Mouse (Mus musculus): Measurements from ENCODE around the gene Adam15.

Gene Adam15

GRCm38 (mm10) chr3:89349869-89350501 lies at the start of gene Adam15:
TSS of gene Adam15 (minus strand) at chr3:89349996.
- DNase-seq (ENCODE audit: low read depth, low spot score): peak; percentile 65

GRCm38 (mm10) chr3:89396654-89397005 lies 46.8 kb upstream of the Adam15 start:
- DNase-seq (ENCODE audit: low read depth, low spot score): no peak

GRCm38 (mm10) chr3:89395806-89396653 lies 46.2 kb upstream of the Adam15 start:
- peak; percentile 71 for DNase-seq (ENCODE audit: low read depth, low spot score)

- no peak for DNase-seq (ENCODE audit: low read depth, low spot score)
These were observed 45.6 kb upstream of the Adam15 start for GRCm38 (mm10) chr3:89395419-89395805.

GRCm38 (mm10) chr3:89394894-89395256 lies 45.1 kb upstream of the Adam15 start:
- peak; percentile 78 for DNase-seq (ENCODE audit: low read depth, low spot score)

GRCm38 (mm10) chr3:89394006-89394893 lies 44.5 kb upstream of the Adam15 start, which contains the start of gene Zbtb7b:
TSS of gene Zbtb7b (minus strand) at chr3:89394776.
- DNase-seq (ENCODE audit: low read depth, low spot score): no peak

- peak; percentile 93 for DNase-seq (ENCODE audit: low read depth, low spot score)
These were observed 43.8 kb upstream of the Adam15 start for GRCm38 (mm10) chr3:89393605-89394004.

- DNase-seq (ENCODE audit: low read depth, low spot score): no peak
These were observed 43.1 kb upstream of the Adam15 start for GRCm38 (mm10) chr3:89392871-89393311.

GRCm38 (mm10) chr3:89391663-89392511 lies 42.1 kb upstream of the Adam15 start:
- DNase-seq (ENCODE audit: low read depth, low spot score): peak; percentile 7

GRCm38 (mm10) chr3:89390699-89391662 lies 41.2 kb upstream of the Adam15 start:
- DNase-seq (ENCODE audit: low read depth, low spot score): no peak

- no peak for DNase-seq (ENCODE audit: low read depth, low spot score)
These were observed 40.3 kb upstream of the Adam15 start for GRCm38 (mm10) chr3:89390111-89390515.

- peak; percentile 17 for DNase-seq (ENCODE audit: low read depth, low spot score)
These were observed 39.3 kb upstream of the Adam15 start for GRCm38 (mm10) chr3:89388901-89389740.

- no peak for DNase-seq (ENCODE audit: low read depth, low spot score)
These were observed 38.5 kb upstream of the Adam15 start for GRCm38 (mm10) chr3:89388134-89388881.

- DNase-seq (ENCODE audit: low read depth, low spot score): no peak
These were observed 37.8 kb upstream of the Adam15 start for GRCm38 (mm10) chr3:89387632-89388031.

GRCm38 (mm10) chr3:89386438-89387420 lies 36.9 kb upstream of the Adam15 start:
- DNase-seq (ENCODE audit: low read depth, low spot score): no peak

- no peak for DNase-seq (ENCODE audit: low read depth, low spot score)
These were observed 35.7 kb upstream of the Adam15 start for GRCm38 (mm10) chr3:89385451-89385850.
